Mouse (Mus musculus) intestine, postnatal 0 days (tissue): ENCODE results near the gene Unc13a. TPM values are rescaled to one million over a fixed set of nuclear protein-coding genes. Genes with fewer than 3 reads are reported as not detected.

ENCODE experiments used
- ATAC-seq: fragments of 200-750 bp; cut with Nextera tagmentation; 2 replicates; pipeline ENCODE4 v1.8.0; 2017; ENCODE audit warnings: mild to moderate bottlenecking, moderate TSS enrichment, moderate library complexity
- H3K27ac ChIP-seq: fragments of 300-500 bp; sonication (generic); 2 replicates; pipeline ENCODE4 v1.5.1; 2014; ENCODE audit warnings: mild to moderate bottlenecking, low read depth, low read length, moderate library complexity
- H3K27me3 ChIP-seq: fragments of 300-500 bp; sonication (generic); replicated peaks from 2 replicates; pipeline ENCODE4 v1.6.1; 2014; ENCODE audit warnings: low read length, mixed read lengths; ENCODE audit not compliant: control insufficient read depth, insufficient read depth
- H3K36me3 ChIP-seq: fragments of 300-500 bp; sonication (generic); 2 replicates; pipeline ENCODE4 v1.6.1; 2014; ENCODE audit warnings: mild to moderate bottlenecking, moderate library complexity; ENCODE audit not compliant: control insufficient read depth, insufficient read depth
- H3K4me1 ChIP-seq: fragments of 300-500 bp; sonication (generic); replicated peaks from 2 replicates; pipeline ENCODE4 v1.6.1; 2014; ENCODE audit warnings: antibody characterized with exemption, low read length, mixed read lengths; ENCODE audit not compliant: control insufficient read depth, insufficient read depth
- H3K4me2 ChIP-seq: fragments of 300-500 bp; sonication (generic); replicated peaks from 2 replicates; pipeline ENCODE4 v1.6.1; 2014; ENCODE audit warnings: low read depth, mild to moderate bottlenecking, moderate library complexity
- H3K4me3 ChIP-seq: fragments of 300-500 bp; sonication (generic); 2 replicates; pipeline ENCODE4 v1.5.1; 2014; ENCODE audit warnings: low read depth, low read length
- H3K9ac ChIP-seq: fragments of 300-500 bp; sonication (generic); 2 replicates; pipeline ENCODE4 v1.6.1; 2014; ENCODE audit warnings: mild to moderate bottlenecking, low read depth, low read length
- H3K9me3 ChIP-seq: fragments of 300-500 bp; sonication (generic); 2 replicates; pipeline ENCODE4 v1.6.1; 2016; ENCODE audit warnings: mixed run types; ENCODE audit not compliant: control insufficient read depth
- CTCF ChIP-seq: sonication (generic); IDR thresholded peaks from 2 replicates; pipeline ENCODE4 v1.5.1; 2016; ENCODE audit warnings: low read depth, mild to moderate bottlenecking, control low read depth, antibody characterized with exemption, moderate library complexity
- WGBS: fragments of 180-500 bp; shearing (Covaris S2); extraction: QIAGEN DNeasy Blood & Tissue Kit; methylation state at CpG from one replicate; pipeline ENCODE4 v1.1.7; 2014; 5-methylcytosine and 5-hydroxymethylcytosine counted together
- polyA plus RNA-seq: library from polyadenylated mRNA; unstranded; fragments of >200 nt; fragmentation: Nextera tagmentation; extraction: Ambion mirVana; gene quantifications from 2 replicates; pipeline ENCODE4 v1.2.1, GENCODE M21; 2015

Gene Unc13a
- polyA plus RNA-seq, 1 experiment from 2014 or later: 0.72 TPM

GRCm38 (mm10) chr8:71626753-71627152, 44.8 kb downstream of the Unc13a start:
- Histone ChIP-seq H3K9ac (no peak overlapping the region), H3K27me3 (peaks cover 13% of the 10 kb centered on the region; the same call in 1 of the 2 replicates), H3K36me3 (peaks cover 37% of the 10 kb centered on the region), H3K4me2 (no peak overlapping the region), H3K4me1 (peaks cover 15% of the 10 kb centered on the region), H3K9me3 (peaks cover 12% of the 10 kb centered on the region), H3K27ac (no peak overlapping the region), H3K4me3 (no peak overlapping the region)
- WGBS: 91% methylated on average over 9 of the region's 9 CpGs
- no peak for TF ChIP-seq CTCF
- no peak for ATAC-seq

- Histone ChIP-seq H3K4me1 (peaks cover 15% of the 10 kb centered on the region), H3K36me3 (peaks cover 52% of the 10 kb centered on the region), H3K9me3 (peaks cover 12% of the 10 kb centered on the region), H3K27ac (no peak overlapping the region), H3K4me3 (no peak overlapping the region), H3K4me2 (no peak overlapping the region), H3K9ac (no peak overlapping the region), H3K27me3 (peaks cover 4% of the 10 kb centered on the region; the same call in 1 of the 2 replicates)
- TF ChIP-seq CTCF: no peak
- no peak for ATAC-seq
- 87% methylated on average over 1 of the region's 1 CpGs for WGBS
These were observed 46.5 kb downstream of the Unc13a start for GRCm38 (mm10) chr8:71625088-71625487.

GRCm38 (mm10) chr8:71619786-71620185, 51.8 kb downstream of the Unc13a start:
- ATAC-seq: no peak
- no peak overlapping the region for H3K27ac ChIP-seq
- H3K36me3 ChIP-seq: peaks cover 93% of the 10 kb centered on the region
- no peaks in the 10 kb centered on the region for H3K27me3 ChIP-seq
- H3K9me3 ChIP-seq: peaks cover 12% of the 10 kb centered on the region
- H3K4me3 ChIP-seq: no peak overlapping the region
- no peak overlapping the region for H3K9ac ChIP-seq
- TF ChIP-seq CTCF: no peak
- WGBS: 98% methylated on average over 2 of the region's 2 CpGs
- H3K4me2 ChIP-seq: no peak overlapping the region
- H3K4me1 ChIP-seq: no peaks in the 10 kb centered on the region

GRCm38 (mm10) chr8:71613418-71613817, 58.1 kb downstream of the Unc13a start:
- ATAC-seq: no peak
- Histone ChIP-seq H3K4me1 (no peaks in the 10 kb centered on the region; the same call in 1 of the 2 replicates), H3K36me3 (peaks cover 47% of the 10 kb centered on the region), H3K27ac (no peak overlapping the region), H3K9ac (no peak overlapping the region), H3K4me3 (no peak overlapping the region), H3K9me3 (no peaks in the 10 kb centered on the region), H3K27me3 (no peaks in the 10 kb centered on the region), H3K4me2 (no peak overlapping the region)
- TF ChIP-seq CTCF: no peak
- 60% methylated on average over 4 of the region's 4 CpGs for WGBS

GRCm38 (mm10) chr8:71612141-71612540, 59.4 kb downstream of the Unc13a start:
- H3K4me1 ChIP-seq: no peaks in the 10 kb centered on the region; the same call in 1 of the 2 replicates
- 19% methylated on average over 5 of the region's 5 CpGs for WGBS
- H3K36me3 ChIP-seq: peaks cover 34% of the 10 kb centered on the region
- peak overlapping the region; percentile 84 for H3K4me2 ChIP-seq
- 0 out of 2 replicates have a peak overlapping the region, but pooled peaks have one; percentile 74 for H3K9ac ChIP-seq
- H3K27ac ChIP-seq: peak overlapping the region; percentile 68
- H3K9me3 ChIP-seq: no peaks in the 10 kb centered on the region
- H3K27me3 ChIP-seq: no peaks in the 10 kb centered on the region
- TF ChIP-seq CTCF: no peak
- no peak for ATAC-seq
- peak overlapping the region; percentile 90 for H3K4me3 ChIP-seq

- peak within 1 kb of the TSS; percentile 68 for H3K27ac ChIP-seq
- no peaks in the 10 kb centered on the region; the same call in 1 of the 2 replicates for H3K4me1 ChIP-seq
- peak within 1 kb of the TSS; percentile 84 for H3K4me2 ChIP-seq
- H3K4me3 ChIP-seq: peak within 1 kb of the TSS; percentile 90
- no peaks in the 10 kb centered on the region for H3K9me3 ChIP-seq
- H3K27me3 ChIP-seq: no peaks in the 10 kb centered on the region
- peak; percentile 98 for ATAC-seq
- H3K36me3 ChIP-seq: peaks cover 23% of the 10 kb centered on the region
- WGBS: under 1% methylated on average over 82 of the region's 82 CpGs
- peak within 1 kb of the TSS; percentile 74 for H3K9ac ChIP-seq
- peak; percentile 43; the same call in 1 of the 2 replicates for TF ChIP-seq CTCF
These were observed 60.5 kb downstream of the Unc13a start, which contains the start of gene Colgalt1 for GRCm38 (mm10) chr8:71610822-71611651. Gene Colgalt1, plus strand, starts transcription at chr8:71610998.
